Mouse (Mus musculus) yolk sac, embryonic 10.5 days (tissue): ENCODE data around the gene Gm42674.

ENCODE experiments used
- DNase-seq: peaks from one replicate; pipeline ENCODE4 v3.0.0-alpha.2; 2017; ENCODE audit warnings: low spot score

Gm42674 gene

GRCm38 (mm10) chr3:90623435-90624071 is 21.8 kb downstream of the Gm42674 start:
- DNase-seq, result no peak

GRCm38 (mm10) chr3:90625496-90625895 is 23.8 kb downstream of the Gm42674 start:
- no peak for DNase-seq

GRCm38 (mm10) chr3:90626266-90627021 is 24.7 kb downstream of the Gm42674 start:
- DNase-seq, result no peak

- no peak for DNase-seq
These were observed 25.7 kb downstream of the Gm42674 start for GRCm38 (mm10) chr3:90627366-90627765.

- peak; percentile 11 for DNase-seq
These were observed 26.1 kb downstream of the Gm42674 start for GRCm38 (mm10) chr3:90627807-90628206.

- DNase-seq, result no peak
These were observed 27.6 kb downstream of the Gm42674 start for GRCm38 (mm10) chr3:90629298-90629697.

GRCm38 (mm10) chr3:90631984-90632383 is 30.3 kb downstream of the Gm42674 start:
- DNase-seq, result no peak

GRCm38 (mm10) chr3:90638511-90639275 is 37.0 kb downstream of the Gm42674 start:
- DNase-seq, result no peak

- DNase-seq, result peak; percentile 12
These were observed 37.9 kb downstream of the Gm42674 start for GRCm38 (mm10) chr3:90639511-90640154.

GRCm38 (mm10) chr3:90640981-90641380 is 39.3 kb downstream of the Gm42674 start:
- no peak for DNase-seq

- DNase-seq, result no peak
These were observed 42.5 kb downstream of the Gm42674 start for GRCm38 (mm10) chr3:90644220-90644619.

- no peak for DNase-seq
These were observed 45.6 kb downstream of the Gm42674 start for GRCm38 (mm10) chr3:90647291-90647690.

- no peak for DNase-seq
These were observed 47.3 kb downstream of the Gm42674 start for GRCm38 (mm10) chr3:90648981-90649380.

- DNase-seq, result no peak
These were observed 48.1 kb downstream of the Gm42674 start for GRCm38 (mm10) chr3:90649832-90650231.

GRCm38 (mm10) chr3:90652878-90653508 is 51.3 kb downstream of the Gm42674 start:
- DNase-seq, result peak; percentile 24

GRCm38 (mm10) chr3:90653717-90654116 is 52.0 kb downstream of the Gm42674 start, which contains the start of gene S100a7a:
Gene S100a7a (plus strand): TSS chr3:90654017.
- no peak for DNase-seq
